Mouse (Mus musculus) activated CD4-positive, CD25-positive, alpha-beta regulatory T cell (primary cell): Measurements from ENCODE around the gene Coa4. TPM values are rescaled to one million over a fixed set of nuclear protein-coding genes. Genes with fewer than 3 reads are reported as not detected.

Experiments used
- polyA plus RNA-seq, 2 experiments: library from polyadenylated mRNA; unstranded; fragments of 100-300 nt; shearing (Covaris generic); gene quantifications; one replicate each; pipeline ENCODE4 v1.2.1; 2017

The Coa4 gene
- 10 to 100 TPM; 21.6 to 22.7 TPM for polyA plus RNA-seq

GRCm38 (mm10) chr7:100536804-100537518 is at the start of gene Coa4:
Gene Coa4, plus strand, starts transcription at chr7:100537071.

GRCm38 (mm10) chr7:100493117-100493483 is 43.8 kb upstream of the Coa4 start, which contains the start of gene Ucp2:
Gene Ucp2, plus strand, starts transcription at chr7:100493337.

GRCm38 (mm10) chr7:100514573-100514972 is 22.3 kb upstream of the Coa4 start, which contains the start of gene Dnajb13:
Gene Dnajb13, minus strand, starts transcription at chr7:100514960.

Other genes with a start within 250 kb of the Coa4 start
- gene C2cd3, start 164.8 kb upstream of the Coa4 start, polyA plus RNA-seq: 10 to 100 TPM; 26.5 to 39.8 TPM
- gene Ppme1, start 164.8 kb upstream of the Coa4 start, polyA plus RNA-seq: 10 to 100 TPM; 33.1 to 37.5 TPM
- under 1 TPM; 0.11 to 0.29 TPM for gene Ucp3, start 64.1 kb upstream of the Coa4 start, polyA plus RNA-seq
- 1,000 to 10,000 TPM; 1,882 to 2,125 TPM for gene Ucp2, start 43.7 kb upstream of the Coa4 start, polyA plus RNA-seq
- gene Dnajb13, start 22.1 kb upstream of the Coa4 start, polyA plus RNA-seq: 10 to 100 TPM in 1 of 2 experiments, 1 to 10 TPM in 1; 8.0 to 23.0 TPM
- gene Rab6a, start 70.3 kb downstream of the Coa4 start, polyA plus RNA-seq: 10 to 100 TPM; 52.1 to 55.9 TPM
- gene Mrpl48, start 71.2 kb downstream of the Coa4 start, polyA plus RNA-seq: 10 to 100 TPM; 45.5 to 62.9 TPM
- gene Plekhb1, start 125.3 kb downstream of the Coa4 start, polyA plus RNA-seq: under 1 TPM; 0.35 to 0.86 TPM
- 10 to 100 TPM; 16.2 to 23.7 TPM for gene Fam168a, start 169.6 kb downstream of the Coa4 start, polyA plus RNA-seq